Mouse (Mus musculus) left cerebral cortex, postnatal 25 days (tissue): ENCODE results near the gene H1fnt. TPM values are rescaled to one million over a fixed set of nuclear protein-coding genes. Genes with fewer than 3 reads are reported as not detected.

Experiments used
- DNase-seq, 2 experiments: peaks; one replicate each; pipeline ENCODE4 v3.0.0; 2022; ENCODE audit warnings: low spot score in 2 of 2, mixed read lengths in 1 of 2
- intact Hi-C: fragments of 180-260 bp; cut with DNase I; formaldehyde crosslinking; loops from one replicate; pipeline ENCODE4 v1.15.1; 2025
- total RNA-seq, 2 experiments: library from RNA; stranded (reverse); gene quantifications; 2 replicates each; pipeline ENCODE4 v1.2.3; 2021

Gene H1fnt
- not detected for total RNA-seq

- intact Hi-C loops = no loop called here
- no peak for DNase-seq
These were observed at the start of gene H1fnt for GRCm38 (mm10) chr15:98257193-98257592. Gene H1fnt, minus strand, starts transcription at chr15:98257293.

- intact Hi-C loops = loop anchor here (5.0 to 10.0 kb wide), 2 partner anchors 114 to 201 kb away; partner anchors contain the start of genes Pfkm and Senp1
These were observed 38.8 kb upstream of the H1fnt start, which contains the start of gene Zfp641 for GRCm38 (mm10) chr15:98295628-98296551. Gene Zfp641, minus strand, starts transcription at chr15:98296161.

GRCm38 (mm10) chr15:98293651-98294050 lies 36.6 kb upstream of the H1fnt start:
- no peak for DNase-seq
- intact Hi-C loops = loop anchor here (10.0 kb wide), 1 partner anchor 199 kb away; the partner anchor contains the start of genes Pfkm and Senp1

More at GRCm38 (mm10) chr15:98295628-98296551, 38.8 kb upstream of the H1fnt start, which contains the start of gene Zfp641:
- peak; percentile 51 to 65 for DNase-seq

- no peak for DNase-seq
- intact Hi-C loops = no loop called here
These were observed 31.5 kb upstream of the H1fnt start for GRCm38 (mm10) chr15:98288566-98288965.

GRCm38 (mm10) chr15:98286418-98286817 lies 29.3 kb upstream of the H1fnt start:
- intact Hi-C loops = no loop called here
- DNase-seq = peak in 1 of 2 experiments; percentile 24

GRCm38 (mm10) chr15:98257776-98258175 lies 683 bp upstream of the H1fnt start:
- intact Hi-C loops = no loop called here
- DNase-seq = no peak

- DNase-seq = no peak
- intact Hi-C loops = no loop called here
These were observed 822 bp downstream of the H1fnt start for GRCm38 (mm10) chr15:98256271-98256670.

GRCm38 (mm10) chr15:98235442-98235841 lies 21.7 kb downstream of the H1fnt start:
- intact Hi-C loops = no loop called here
- DNase-seq = no peak

GRCm38 (mm10) chr15:98234350-98234749 lies 22.7 kb downstream of the H1fnt start, which contains the start of gene Olfr286:
Gene Olfr286, minus strand, starts transcription at chr15:98234450.
- no peak for DNase-seq
- intact Hi-C loops = no loop called here

- no peak for DNase-seq
- intact Hi-C loops = no loop called here
These were observed 31.0 kb downstream of the H1fnt start for GRCm38 (mm10) chr15:98226096-98226495.

GRCm38 (mm10) chr15:98225610-98226009 lies 31.5 kb downstream of the H1fnt start:
- intact Hi-C loops = no loop called here
- DNase-seq = no peak

- intact Hi-C loops = no loop called here
- DNase-seq = no peak
These were observed 34.7 kb downstream of the H1fnt start for GRCm38 (mm10) chr15:98222377-98222776.

GRCm38 (mm10) chr15:98220877-98221276 lies 36.2 kb downstream of the H1fnt start, which contains the start of the genes Gm44579 and Olfr287:
Gene Gm44579, minus strand, starts transcription at chr15:98220977.
Gene Olfr287, minus strand, starts transcription at chr15:98221056.
- DNase-seq = peak in 1 of 2 experiments; percentile 16

GRCm38 (mm10) chr15:98214130-98214529 lies 43.0 kb downstream of the H1fnt start:
- no peak for DNase-seq
- intact Hi-C loops = no loop called here

More at GRCm38 (mm10) chr15:98220877-98221276, 36.2 kb downstream of the H1fnt start, which contains the start of the genes Gm44579 and Olfr287:
- intact Hi-C loops = no loop called here

- DNase-seq = no peak
- intact Hi-C loops = no loop called here
These were observed 43.7 kb downstream of the H1fnt start for GRCm38 (mm10) chr15:98213336-98213870.

- no peak for DNase-seq
- intact Hi-C loops = no loop called here
These were observed 47.4 kb downstream of the H1fnt start for GRCm38 (mm10) chr15:98209676-98210075.
